Mouse (Mus musculus): ENCODE results near the gene Ebp. TPM values are rescaled to one million over a fixed set of nuclear protein-coding genes. Genes with fewer than 3 reads are reported as not detected.

Gene Ebp
- polyA plus RNA-seq, 1 experiment from 2014 or later: 51.1 TPM

DNA sequence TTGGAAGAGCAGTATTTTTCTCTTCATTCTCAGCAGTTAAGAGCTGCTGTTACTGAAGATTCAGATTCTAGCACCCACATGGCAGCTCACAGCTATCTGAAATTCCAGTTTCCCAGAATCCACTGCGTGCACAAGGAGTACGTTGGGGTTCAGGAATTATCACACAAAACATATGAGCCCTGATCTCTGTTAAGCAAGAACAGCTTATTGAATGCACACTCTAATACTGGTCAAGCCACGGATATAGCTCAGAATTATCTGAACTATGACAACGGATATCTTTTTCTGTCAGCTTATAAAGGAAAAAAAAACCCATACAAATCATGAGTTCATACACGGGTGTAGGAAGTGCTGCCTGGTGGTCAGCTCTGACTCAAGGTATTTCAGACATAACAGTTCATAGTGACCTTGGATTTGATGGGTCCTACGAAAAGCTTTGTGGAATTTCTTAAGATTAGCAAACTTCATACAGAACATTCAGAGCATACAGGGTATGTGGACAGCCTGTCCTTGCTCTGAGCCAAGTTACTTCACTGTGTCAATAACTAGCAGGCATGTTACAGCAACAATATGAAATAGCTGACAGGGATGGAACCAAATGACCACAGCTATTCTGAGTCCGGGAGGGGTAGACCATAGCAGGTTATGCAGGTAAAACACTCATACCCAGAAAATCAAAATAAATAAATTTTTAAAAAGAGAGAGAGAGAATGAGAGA is 18.3 kb upstream of the Ebp start:
- ATAC-seq (no peak), DNase-seq (ENCODE audit: low read depth, low spot score) (no peak)
- in situ Hi-C loops (cut with MboI; ENCODE audit: low pct_unique_long_range_greater_than_20kb): no loop called here
- CTCF ChIA-PET: interaction anchor here (0.7 kb wide), 1 partner anchor 64 kb away, joined by 3 read pairs; no protein-coding TSS in a partner anchor
- H3K27me3 ChIP-seq: peaks cover under 1% of the 10 kb centered on the region
- TF ChIP-seq CTCF (IDR thresholded peaks at IDR 0.05): no peak
- POLR2A ChIA-PET: no interaction called here

- CTCF ChIA-PET: no interaction called here
- peaks cover 9% of the 10 kb centered on the region for H3K27me3 ChIP-seq
- no peak for ATAC-seq
- POLR2A ChIA-PET: no interaction called here
- in situ Hi-C loops (cut with MboI; ENCODE audit: low pct_unique_long_range_greater_than_20kb): no loop called here
- TF ChIP-seq CTCF (IDR thresholded peaks at IDR 0.05): no peak
- no peak for DNase-seq (ENCODE audit: low read depth, low spot score)
Measured at GRCm38 (mm10) chrX:8209720-8210119, 16.4 kb upstream of the Ebp start.

- in situ Hi-C loops (cut with MboI; ENCODE audit: low pct_unique_long_range_greater_than_20kb): no loop called here
- TF ChIP-seq CTCF (IDR thresholded peaks at IDR 0.05): no peak
- DNase-seq (ENCODE audit: low read depth, low spot score): no peak
- ATAC-seq: no peak
- peaks cover 9% of the 10 kb centered on the region for H3K27me3 ChIP-seq
- POLR2A ChIA-PET: no interaction called here
- CTCF ChIA-PET: interaction anchor here (1.4 kb wide), 1 partner anchor 82 kb away, joined by 3 read pairs; no protein-coding TSS in a partner anchor
Measured at GRCm38 (mm10) chrX:8207224-8207623, 13.9 kb upstream of the Ebp start.

DNA sequence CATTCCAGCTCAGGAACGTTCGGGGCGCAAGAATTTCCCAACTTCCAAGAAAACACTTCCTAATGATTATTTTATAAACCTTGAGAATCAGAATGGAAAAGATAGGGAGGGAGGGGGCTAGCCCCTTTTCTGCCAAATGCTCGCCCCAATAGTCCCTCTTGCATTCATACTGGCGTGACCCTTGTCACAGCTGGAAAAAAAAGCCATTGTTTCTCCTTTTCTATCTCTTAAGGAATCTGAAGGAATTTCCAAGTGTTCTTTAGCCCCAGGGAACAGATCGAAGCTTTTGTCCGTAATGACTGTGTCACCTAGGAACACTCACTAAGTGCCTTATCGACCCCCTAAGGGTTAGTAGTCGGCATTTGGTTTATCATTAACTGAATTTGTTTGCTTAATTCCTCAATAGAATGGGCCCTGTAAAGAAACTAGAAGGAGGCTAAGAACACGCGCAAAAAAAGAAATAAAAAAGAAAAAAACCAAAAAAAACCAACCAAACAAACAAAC is 13.4 kb upstream of the Ebp start:
- no peak for TF ChIP-seq CTCF (IDR thresholded peaks at IDR 0.05)
- peaks cover 9% of the 10 kb centered on the region for H3K27me3 ChIP-seq
- POLR2A ChIA-PET: interaction anchor here (1.4 kb wide), 1 partner anchor 46 kb away, joined by 3 read pairs; no protein-coding TSS in a partner anchor
- in situ Hi-C loops (cut with MboI; ENCODE audit: low pct_unique_long_range_greater_than_20kb): no loop called here
- CTCF ChIA-PET: interaction anchor here (1.2 to 1.4 kb wide), 2 partner anchors 12 to 81 kb away, joined by 3 read pairs; no protein-coding TSS in a partner anchor
- no peak for ATAC-seq
- DNase-seq (ENCODE audit: low read depth, low spot score): no peak

- ChIA-PET POLR2A (interaction anchor here (1.4 kb wide), 1 partner anchor 47 kb away, joined by 3 read pairs; no protein-coding TSS in a partner anchor), CTCF (interaction anchor here (0.7 to 1.4 kb wide), 3 partner anchors 11 to 81 kb away, joined by 3 read pairs; no protein-coding TSS in a partner anchor)
- ATAC-seq (peak; percentile 97), DNase-seq (ENCODE audit: low read depth, low spot score) (no peak)
- H3K27me3 ChIP-seq: peaks cover 9% of the 10 kb centered on the region
- in situ Hi-C loops (cut with MboI; ENCODE audit: low pct_unique_long_range_greater_than_20kb): no loop called here
- TF ChIP-seq CTCF (IDR thresholded peaks at IDR 0.05): no peak
Measured at GRCm38 (mm10) chrX:8206015-8206693, 12.8 kb upstream of the Ebp start, which contains the start of gene Porcn. Gene Porcn (minus strand): TSS chrX:8206525.

DNA sequence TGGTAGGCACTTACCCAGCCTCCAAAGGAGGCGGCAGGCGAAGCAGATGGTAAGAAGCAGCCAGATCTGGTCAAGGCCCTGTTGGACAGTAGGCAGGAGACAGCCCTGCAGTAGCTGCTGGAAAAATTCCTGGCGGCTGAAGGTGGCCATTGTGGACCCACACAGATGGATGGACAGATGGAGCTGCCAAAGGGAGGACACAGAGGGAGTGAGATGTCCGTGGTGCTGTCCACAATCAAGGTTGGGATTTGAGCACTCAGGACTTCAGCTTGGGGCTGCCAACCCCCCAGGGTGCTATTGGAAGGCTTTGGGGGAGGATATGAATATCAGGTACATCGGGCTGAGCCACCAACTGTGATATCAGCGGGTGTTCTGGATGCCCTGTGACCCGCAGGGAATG is 12.2 kb upstream of the Ebp start:
- TF ChIP-seq CTCF (IDR thresholded peaks at IDR 0.05): no peak
- DNase-seq (ENCODE audit: low read depth, low spot score) (no peak), ATAC-seq (no peak)
- peaks cover 9% of the 10 kb centered on the region for H3K27me3 ChIP-seq
- in situ Hi-C loops (cut with MboI; ENCODE audit: low pct_unique_long_range_greater_than_20kb): no loop called here
- ChIA-PET POLR2A (interaction anchor here (1.4 kb wide), 1 partner anchor 47 kb away, joined by 3 read pairs; no protein-coding TSS in a partner anchor), CTCF (interaction anchor here (0.7 to 1.2 kb wide), 2 partner anchors 11 to 17 kb away, joined by 3 read pairs; no protein-coding TSS in a partner anchor)

DNA sequence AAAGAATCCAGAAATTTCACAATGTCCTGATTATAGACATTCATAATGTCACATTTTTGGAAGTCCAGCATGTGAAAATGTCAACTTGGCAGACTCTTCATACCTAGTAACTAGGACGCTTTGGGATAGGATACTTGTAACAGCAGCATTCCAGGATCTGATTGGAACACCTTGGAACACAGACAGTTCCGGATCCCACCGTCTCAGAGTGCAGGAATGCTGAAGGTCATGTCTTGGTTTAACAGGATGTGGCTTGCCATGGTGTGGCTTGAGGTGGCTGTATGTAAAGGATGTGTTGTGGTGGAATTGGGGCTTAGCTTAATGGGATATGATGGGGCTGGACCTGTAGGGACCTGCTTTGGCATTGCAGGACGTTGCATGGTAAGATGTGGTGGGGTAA is 11.8 kb upstream of the Ebp start:
- ChIA-PET POLR2A (no interaction called here), CTCF (no interaction called here)
- DNase-seq (ENCODE audit: low read depth, low spot score): no peak
- peaks cover 9% of the 10 kb centered on the region for H3K27me3 ChIP-seq
- in situ Hi-C loops (cut with MboI; ENCODE audit: low pct_unique_long_range_greater_than_20kb): no loop called here
- ATAC-seq: no peak
- TF ChIP-seq CTCF (IDR thresholded peaks at IDR 0.05): no peak

DNA sequence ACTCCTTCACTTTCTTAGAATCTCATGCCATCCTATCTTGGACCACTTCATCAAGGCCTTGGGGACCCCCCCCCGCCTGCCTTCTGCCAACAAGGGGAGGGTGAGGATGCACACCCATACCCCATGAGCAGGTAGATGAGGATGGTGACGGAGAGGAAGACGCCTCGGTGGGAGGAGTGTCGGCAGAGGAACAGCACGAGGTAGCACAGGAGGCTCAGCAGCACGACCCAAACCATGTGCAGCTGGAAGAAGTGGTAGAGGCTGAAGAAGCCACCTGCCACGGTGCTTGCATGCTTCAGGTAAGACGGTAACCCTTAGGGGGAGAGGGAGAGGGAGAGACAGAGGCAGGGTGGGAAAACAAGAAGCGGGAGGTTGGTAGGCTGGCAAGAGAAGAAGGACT is 10.8 kb upstream of the Ebp start:
- TF ChIP-seq CTCF (IDR thresholded peaks at IDR 0.05): no peak
- in situ Hi-C loops (cut with MboI; ENCODE audit: low pct_unique_long_range_greater_than_20kb): no loop called here
- ATAC-seq (no peak), DNase-seq (ENCODE audit: low read depth, low spot score) (no peak)
- ChIA-PET POLR2A (no interaction called here), CTCF (no interaction called here)
- peaks cover 9% of the 10 kb centered on the region for H3K27me3 ChIP-seq

DNA sequence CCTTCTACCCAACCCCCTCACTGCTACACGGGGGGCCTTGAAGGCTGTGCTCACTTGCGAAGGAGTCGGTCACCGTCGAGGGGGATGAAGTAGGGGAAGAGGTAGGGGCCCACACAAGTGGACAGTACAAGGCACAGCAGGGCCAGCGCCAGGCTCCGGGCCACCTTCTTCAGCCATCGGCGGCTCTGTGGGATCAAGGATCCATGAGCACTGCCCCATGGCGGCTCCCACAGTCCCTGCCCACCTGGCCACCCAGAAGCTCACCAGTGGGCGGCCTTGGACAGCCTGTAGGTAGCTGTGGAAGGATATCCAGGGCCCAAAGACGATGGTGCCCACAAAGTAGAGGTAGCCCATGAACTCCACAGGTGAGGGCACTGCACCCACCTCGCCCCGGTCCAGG is 9.8 kb upstream of the Ebp start:
- POLR2A ChIA-PET: no interaction called here
- in situ Hi-C loops (cut with MboI; ENCODE audit: low pct_unique_long_range_greater_than_20kb): no loop called here
- ATAC-seq: no peak

GRCm38 (mm10) chrX:8192640-8193418 is 483 bp downstream of the Ebp start:
- H3K27me3 ChIP-seq: no peaks in the 10 kb centered on the region
- CTCF ChIA-PET: interaction anchor here (0.9 to 1.1 kb wide), 2 partner anchors 18 to 61 kb away, joined by 3 to 4 read pairs; no protein-coding TSS in a partner anchor
- in situ Hi-C loops (cut with MboI; ENCODE audit: low pct_unique_long_range_greater_than_20kb): loop anchor here (5.0 kb wide), 1 partner anchor 59 kb away; the partner anchor contains the start of gene Ftsj1
- no peak for TF ChIP-seq CTCF (IDR thresholded peaks at IDR 0.05)
- ATAC-seq (peak; percentile 100), DNase-seq (ENCODE audit: low read depth, low spot score) (peak; percentile 17)
- POLR2A ChIA-PET: interaction anchor here (1.1 kb wide), 1 partner anchor 48 kb away, joined by 5 read pairs; no protein-coding TSS in a partner anchor

More for the DNA sequence above, 9.8 kb upstream of the Ebp start:
- CTCF ChIA-PET: no interaction called here
- TF ChIP-seq CTCF (IDR thresholded peaks at IDR 0.05): no peak
- peaks cover 9% of the 10 kb centered on the region for H3K27me3 ChIP-seq
- DNase-seq (ENCODE audit: low read depth, low spot score): no peak

Measured in Patski (cell line).